Mouse (Mus musculus) layer of hippocampus, adult 9-10 months (tissue): ENCODE data around the gene Nanp.

Experiments used
- DNase-seq: peaks from one replicate; pipeline ENCODE4 v3.0.0; 2022; ENCODE audit warnings: low spot score

The Nanp gene

GRCm38 (mm10) chr2:151039232-151039695, at the start of gene Nanp, which contains the start of gene Ninl:
Gene Nanp (minus strand): TSS chr2:151039398.
Gene Ninl (minus strand): TSS chr2:151039382.
- DNase-seq, result peak; percentile 80

- DNase-seq, result no peak
Observed at GRCm38 (mm10) chr2:151056637-151057036, 17.4 kb upstream of the Nanp start.

DNA sequence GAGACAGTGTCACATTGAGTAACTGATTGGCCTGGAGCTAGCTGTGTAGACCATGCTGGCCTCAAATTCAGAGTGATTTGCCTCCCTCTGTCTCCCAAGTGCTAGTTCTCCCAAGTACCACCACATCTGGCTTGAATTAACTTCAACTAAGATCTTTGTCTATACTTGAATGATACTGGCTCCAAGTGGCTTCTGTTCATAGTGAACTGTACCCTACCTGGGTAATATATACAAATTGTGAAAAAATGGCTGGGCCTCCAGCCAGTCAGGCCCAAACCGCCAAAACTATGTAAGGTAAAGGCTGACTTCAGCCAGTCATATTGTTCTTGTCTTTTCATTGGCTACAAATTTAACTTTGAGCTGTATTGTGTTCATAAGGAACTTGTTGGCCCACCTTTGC, 1.2 kb upstream of the Nanp start:
- DNase-seq, result no peak

DNA sequence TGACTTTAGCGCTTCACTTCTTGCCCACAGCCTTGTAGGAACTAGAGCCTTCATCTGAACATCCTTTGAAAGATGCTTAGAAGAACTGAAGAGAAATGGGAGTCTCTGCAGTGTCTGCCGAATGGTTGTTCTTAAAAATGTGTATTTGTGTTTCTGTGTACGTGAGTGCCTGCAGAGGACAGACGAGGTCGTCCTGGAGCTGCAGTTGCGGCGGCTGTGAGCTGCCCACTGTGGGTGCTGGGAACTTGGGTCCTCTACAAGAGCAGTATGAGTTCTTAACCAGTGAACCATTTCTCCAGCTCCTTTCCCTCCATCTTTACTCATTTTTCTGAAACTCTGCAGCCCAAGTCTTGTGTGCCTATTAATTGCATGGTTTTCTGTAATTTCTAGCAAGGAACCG, 528 bp upstream of the Nanp start:
- DNase-seq, result no peak

- DNase-seq, result no peak
Observed at GRCm38 (mm10) chr2:151038811-151039222, 381 bp downstream of the Nanp start.

DNA sequence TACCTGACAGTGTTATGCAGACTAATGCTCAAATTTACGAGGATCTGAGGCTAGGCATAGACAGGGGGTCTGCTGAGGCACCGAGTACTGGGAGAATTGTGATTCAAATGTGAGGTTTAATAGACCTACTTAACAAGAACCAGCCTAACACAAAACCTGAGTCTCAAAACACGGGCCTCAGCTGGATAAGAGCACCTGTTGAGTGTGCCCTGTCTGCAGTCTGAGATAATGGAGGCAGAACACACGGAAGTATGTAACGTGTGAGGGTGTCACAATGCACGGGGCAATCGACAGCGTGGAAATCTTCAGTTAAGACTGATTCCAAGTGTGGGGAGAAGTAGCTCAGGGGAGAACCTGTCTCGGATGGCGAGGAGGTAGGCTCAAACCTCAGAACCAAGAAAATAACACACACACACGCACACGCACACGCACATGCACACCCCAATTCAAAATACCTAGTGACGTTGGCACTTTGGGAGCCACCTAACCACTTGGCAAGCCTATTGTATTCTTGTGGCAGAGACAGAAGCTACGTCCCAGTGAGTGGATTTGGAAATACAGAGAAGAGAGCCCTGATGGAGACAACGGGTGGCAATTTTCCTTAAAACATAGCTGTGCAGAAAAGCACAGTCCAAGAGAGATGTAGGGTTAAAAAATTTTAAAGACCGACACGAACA, 1.2 kb downstream of the Nanp start:
- no peak for DNase-seq

DNA sequence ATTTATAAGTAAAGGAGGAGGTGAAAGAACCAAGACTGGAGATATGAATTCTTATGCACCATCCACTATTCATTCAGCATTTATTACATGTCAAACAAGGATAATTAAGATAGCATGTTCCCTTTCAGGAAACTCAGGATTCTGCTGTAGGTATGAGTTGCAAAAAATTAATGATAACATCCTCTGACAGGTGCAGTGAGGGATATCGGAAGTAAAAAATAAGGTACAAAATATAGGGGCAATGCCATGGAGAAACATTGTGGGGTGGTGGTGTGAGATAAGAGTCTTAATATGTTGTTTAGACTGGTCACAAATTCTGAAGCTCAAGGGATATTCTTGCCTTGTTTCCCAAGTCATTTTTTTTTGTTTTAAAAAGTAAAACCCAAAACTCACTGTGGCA, 1.9 kb downstream of the Nanp start:
- no peak for DNase-seq

DNA sequence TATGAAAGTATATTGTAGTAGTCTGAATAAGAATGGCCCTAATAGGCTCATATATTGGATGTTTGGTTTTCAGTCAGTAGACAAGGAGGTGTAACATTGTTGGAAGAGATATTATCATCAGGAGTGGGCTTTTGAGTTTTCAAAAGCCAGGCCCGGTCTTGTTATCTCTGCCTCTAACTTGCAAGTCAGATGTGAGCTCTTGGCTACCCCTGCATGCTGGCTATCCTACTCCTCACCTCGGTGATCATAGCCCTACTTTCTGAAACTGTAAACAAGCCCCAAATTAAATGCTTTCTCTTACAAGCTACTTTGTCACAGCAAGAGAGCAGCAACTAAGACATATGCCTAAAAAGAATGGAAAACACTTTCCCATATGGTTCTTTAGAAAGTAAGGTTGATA, 2.5 kb downstream of the Nanp start:
- DNase-seq, result no peak

DNA sequence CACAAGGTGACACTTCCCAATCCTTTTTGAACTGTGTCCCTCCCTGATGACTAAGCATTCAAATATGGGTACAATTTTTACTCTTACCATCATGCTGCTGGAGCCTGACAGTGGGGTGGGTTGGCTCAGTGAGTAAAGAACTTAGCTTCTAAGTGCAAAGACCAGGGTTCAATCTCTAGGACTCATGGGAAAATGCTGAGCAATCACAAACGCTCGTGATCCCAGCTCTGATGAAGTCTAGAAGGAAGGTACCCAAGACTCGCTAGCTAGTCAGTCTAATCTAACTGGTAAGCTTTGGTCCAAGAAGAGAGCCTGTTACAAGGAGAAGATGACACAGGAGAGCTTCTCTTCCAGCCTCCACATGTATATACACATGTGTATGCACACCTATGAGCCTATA, 4.8 kb downstream of the Nanp start:
- no peak for DNase-seq

DNA sequence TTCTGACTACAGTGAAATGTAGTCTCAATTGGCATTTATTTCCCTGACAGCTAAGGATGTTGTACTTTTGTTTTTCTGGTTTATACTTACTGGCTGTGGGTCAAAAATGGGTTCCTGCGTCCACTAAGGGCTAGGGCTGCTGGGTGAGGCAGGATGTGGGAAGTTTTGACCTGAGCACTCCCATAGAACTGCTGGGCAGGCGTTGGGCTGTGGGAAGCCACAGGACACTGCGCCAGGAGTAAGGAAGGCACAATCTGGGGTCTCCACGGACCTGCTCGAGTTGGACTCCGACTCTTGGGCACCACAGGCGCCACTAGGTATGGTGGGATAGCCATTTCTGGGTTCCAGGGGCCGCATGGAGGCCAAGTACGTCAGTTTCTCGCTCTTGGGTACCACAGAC, 18.0 kb downstream of the Nanp start:
- no peak for DNase-seq

DNA sequence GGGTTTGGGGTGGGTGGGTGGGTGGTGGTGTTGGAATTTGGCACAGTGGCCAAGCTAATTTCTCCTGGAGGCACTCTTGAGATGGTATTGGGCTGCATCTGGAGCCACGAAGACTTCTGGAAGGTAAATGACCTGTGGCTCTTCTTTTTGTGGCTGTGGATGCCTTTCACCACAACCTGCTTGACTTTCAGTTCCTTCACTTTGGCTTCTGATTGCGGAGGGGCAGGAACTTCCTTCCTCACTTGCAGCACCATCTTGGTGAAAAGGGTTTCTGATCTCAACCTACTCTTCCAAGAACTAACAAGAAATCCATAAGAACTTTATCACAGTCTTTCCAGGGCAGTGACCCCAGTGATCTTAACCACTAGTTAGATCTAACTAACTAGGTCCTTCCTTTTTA, 23.9 kb downstream of the Nanp start:
- no peak for DNase-seq

DNA sequence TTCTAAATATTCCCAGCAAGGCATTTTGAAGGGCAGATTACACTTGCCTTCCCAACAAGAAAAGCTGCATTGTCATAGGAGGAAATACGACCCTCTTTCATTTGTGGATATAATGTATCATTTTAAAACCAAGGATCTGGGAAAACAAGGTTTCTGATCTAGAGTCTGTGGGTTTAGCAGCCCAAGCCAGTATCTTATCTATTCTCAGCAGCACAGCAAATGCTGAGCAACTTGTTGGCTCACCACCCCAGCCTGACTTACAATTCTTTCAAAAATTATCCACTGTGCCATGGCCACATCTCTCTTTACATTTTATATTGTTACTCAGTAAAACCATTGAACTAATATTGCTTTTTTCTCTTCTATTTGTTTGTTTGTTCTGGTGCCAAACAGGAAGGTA, 27.9 kb downstream of the Nanp start:
- no peak for DNase-seq

DNA sequence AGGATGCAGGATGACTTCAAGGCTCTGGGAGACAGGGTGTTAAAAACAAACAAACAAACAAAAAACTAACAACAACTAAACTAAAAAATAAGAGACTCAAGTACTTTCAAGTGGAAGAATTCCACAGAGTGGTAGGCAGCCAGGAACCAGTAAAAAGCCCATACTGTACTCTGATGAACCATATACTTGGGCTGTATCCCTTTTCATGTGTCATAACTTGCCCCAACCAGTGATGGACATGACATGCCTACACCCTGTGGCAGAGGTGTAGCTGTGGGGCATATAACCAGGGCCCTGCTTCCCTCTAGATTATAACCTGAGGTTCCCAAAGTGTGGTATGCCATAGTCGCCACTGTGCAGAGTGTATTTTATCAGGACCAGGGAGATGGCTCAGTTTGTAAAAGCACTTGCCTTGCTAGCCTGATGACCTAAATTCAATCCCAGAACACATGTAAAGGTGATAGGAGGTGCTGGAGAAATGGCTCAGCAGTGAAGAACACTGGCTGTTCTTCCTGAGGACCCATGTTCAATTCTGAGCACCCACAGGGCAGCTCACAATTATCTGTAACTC, 29.6 kb downstream of the Nanp start:
- DNase-seq, result no peak

GRCm38 (mm10) chr2:151008939-151009509, 30.2 kb downstream of the Nanp start:
- no peak for DNase-seq

- DNase-seq, result no peak
Observed at GRCm38 (mm10) chr2:151008517-151008932, 30.7 kb downstream of the Nanp start.

GRCm38 (mm10) chr2:151008006-151008405, 31.2 kb downstream of the Nanp start:
- DNase-seq, result no peak

GRCm38 (mm10) chr2:151006281-151006945, 32.8 kb downstream of the Nanp start:
- no peak for DNase-seq

GRCm38 (mm10) chr2:151004390-151004789, 34.8 kb downstream of the Nanp start:
- no peak for DNase-seq

DNA sequence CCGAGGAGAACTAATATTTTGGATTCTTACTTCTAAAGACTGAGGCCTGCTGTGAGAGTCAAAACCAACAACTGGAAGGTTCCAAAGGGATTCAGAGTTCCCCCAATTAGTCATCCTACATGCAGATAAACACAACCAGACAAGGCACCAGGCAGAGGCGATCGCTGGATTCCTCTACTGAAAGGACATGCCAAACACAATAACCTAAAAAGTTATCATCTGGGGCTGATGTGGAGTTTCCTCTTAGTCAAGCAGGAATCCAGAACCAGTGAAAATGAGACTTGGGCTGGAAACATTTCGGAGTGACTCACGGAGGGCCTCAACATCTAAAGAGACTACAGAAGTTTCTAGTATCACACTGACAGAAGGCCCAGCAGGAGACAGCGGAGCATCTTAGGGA, 35.4 kb downstream of the Nanp start:
- no peak for DNase-seq

DNA sequence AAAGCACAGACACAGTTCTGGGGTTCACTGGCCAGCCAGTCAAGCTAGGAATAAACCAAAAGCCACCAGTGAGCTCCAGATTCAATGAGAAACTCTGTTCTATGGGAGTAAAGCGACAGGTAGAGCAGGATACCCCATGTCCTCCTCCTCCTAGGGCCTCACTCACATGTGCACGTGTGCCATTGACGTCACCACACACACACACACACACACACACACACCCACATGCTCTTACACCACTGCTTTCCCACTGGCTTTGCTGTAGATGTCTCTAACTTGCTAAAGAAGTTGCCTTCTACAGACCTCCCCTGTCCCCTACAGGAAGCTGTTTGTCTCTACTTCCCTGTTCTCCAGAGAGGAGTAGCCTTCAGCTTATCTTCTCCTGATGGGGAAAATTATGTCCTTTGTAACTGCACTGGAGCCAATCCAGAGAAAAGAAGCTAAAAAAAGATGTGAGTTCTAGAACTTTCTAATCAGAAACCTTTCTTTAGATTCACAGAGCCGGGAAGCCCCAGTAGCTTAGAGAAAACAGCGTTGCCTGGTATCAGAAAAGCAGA, 37.5 kb downstream of the Nanp start:
- DNase-seq, result no peak

- DNase-seq, result peak; percentile 37
Observed at GRCm38 (mm10) chr2:151000402-151001178, 38.6 kb downstream of the Nanp start.

DNA sequence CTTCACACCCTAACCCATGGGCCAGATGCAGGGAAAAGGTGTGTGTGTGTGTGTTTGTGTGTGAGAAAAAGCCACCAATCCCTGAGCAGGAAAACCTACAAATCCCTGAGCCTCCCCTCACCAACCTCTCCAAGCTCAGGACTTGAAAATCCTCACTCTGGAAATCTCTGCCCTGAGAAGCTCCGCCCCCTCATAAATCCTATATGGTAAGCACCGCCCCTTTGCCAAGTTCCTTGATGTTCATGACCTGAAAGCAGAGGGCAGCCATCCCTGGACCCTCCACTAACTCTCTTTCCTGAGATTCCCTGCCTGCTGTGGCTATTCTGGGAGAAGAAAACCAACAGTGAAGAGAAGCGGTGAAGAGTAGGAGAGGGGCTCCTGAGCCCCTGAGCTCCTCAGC, 40.2 kb downstream of the Nanp start:
- no peak for DNase-seq
